Mouse (Mus musculus) embryonic facial prominence, embryonic 11.5 days (tissue): ENCODE results near the gene Olfr12. TPM values are rescaled to one million over a fixed set of nuclear protein-coding genes. Genes with fewer than 3 reads are reported as not detected.

Experiments
- ATAC-seq: fragments of 200-750 bp; cut with Nextera tagmentation; replicated peaks from 2 replicates; pipeline ENCODE4 v1.8.0; 2017; ENCODE audit warnings: low read depth; ENCODE audit not compliant: insufficient number of reproducible peaks, low FRiP score, low TSS enrichment
- DNase-seq: peaks from one replicate; pipeline ENCODE4 v3.0.0-alpha.2; 2015; ENCODE audit warnings: low spot score
- H3K27ac ChIP-seq: fragments of 300-500 bp; sonication (generic); replicated peaks from 2 replicates; pipeline ENCODE4 v1.5.1; 2014; ENCODE audit warnings: mild to moderate bottlenecking, low read depth, low read length, control low read depth
- H3K27me3 ChIP-seq: fragments of 300-500 bp; sonication (generic); 2 replicates; pipeline ENCODE4 v1.6.1; 2014; ENCODE audit warnings: mild to moderate bottlenecking, low read length, moderate library complexity, mixed read lengths; ENCODE audit not compliant: control insufficient read depth, insufficient read depth
- H3K36me3 ChIP-seq: fragments of 300-500 bp; sonication (generic); replicated peaks from 2 replicates; pipeline ENCODE4 v1.6.1; 2014; ENCODE audit warnings: low read depth, mild to moderate bottlenecking, low read length, moderate library complexity, mixed read lengths; ENCODE audit not compliant: control insufficient read depth, insufficient read depth
- H3K4me1 ChIP-seq: fragments of 300-500 bp; sonication (generic); 2 replicates; pipeline ENCODE4 v1.6.1; 2014; ENCODE audit warnings: low read length, mixed read lengths; ENCODE audit not compliant: control insufficient read depth, insufficient read depth
- H3K4me2 ChIP-seq: fragments of 300-500 bp; sonication (generic); 2 replicates; pipeline ENCODE4 v1.6.1; 2014; ENCODE audit warnings: low read depth, mild to moderate bottlenecking, control low read depth, low read length, moderate library complexity
- H3K4me3 ChIP-seq: fragments of 300-500 bp; sonication (generic); 2 replicates; pipeline ENCODE4 v1.5.1; 2014; ENCODE audit warnings: low read depth, low read length, control low read depth
- H3K9ac ChIP-seq: fragments of 300-500 bp; sonication (generic); replicated peaks from 2 replicates; pipeline ENCODE4 v1.6.1; 2014; ENCODE audit warnings: mild to moderate bottlenecking, control low read depth, low read length
- H3K9me3 ChIP-seq: fragments of 300-500 bp; sonication (generic); replicated peaks from 2 replicates; pipeline ENCODE4 v1.6.1; 2016; ENCODE audit warnings: mild to moderate bottlenecking, low read length, inconsistent platforms, mixed read lengths; ENCODE audit not compliant: control insufficient read depth
- WGBS: fragments of 180-500 bp; shearing (Covaris S2); extraction: QIAGEN DNeasy Blood & Tissue Kit; methylation state at CpG from one replicate; pipeline ENCODE4 v1.1.7; 2014; 5-methylcytosine and 5-hydroxymethylcytosine counted together
- polyA plus RNA-seq: library from polyadenylated mRNA; unstranded; fragments of >200 nt; fragmentation: Nextera tagmentation; extraction: Ambion mirVana; gene quantifications from 2 replicates; pipeline ENCODE4 v1.2.1, GENCODE M21; 2014

The Olfr12 gene
- polyA plus RNA-seq, 1 experiment from 2014 or later = not detected

GRCm38 (mm10) chr1:92634569-92634968 is 17.0 kb downstream of the Olfr12 start:
- Histone ChIP-seq H3K27ac (no peak overlapping the region), H3K36me3 (no peaks in the 10 kb centered on the region; the same call in 1 of the 2 replicates), H3K4me2 (no peak overlapping the region), H3K4me3 (no peak overlapping the region), H3K27me3 (no peaks in the 10 kb centered on the region), H3K9ac (no peak overlapping the region), H3K4me1 (no peaks in the 10 kb centered on the region), H3K9me3 (no peaks in the 10 kb centered on the region)
- WGBS = 65% methylated on average over 1 of the region's 1 CpGs
- ATAC-seq (peak; percentile 17; the same call in 1 of the 2 replicates), DNase-seq (no peak)

- Histone ChIP-seq H3K4me3 (no peak overlapping the region), H3K4me2 (no peak overlapping the region), H3K36me3 (no peaks in the 10 kb centered on the region; the same call in 1 of the 2 replicates), H3K27me3 (no peaks in the 10 kb centered on the region), H3K9me3 (no peaks in the 10 kb centered on the region), H3K27ac (no peak overlapping the region; the same call in 1 of the 2 replicates), H3K9ac (no peak overlapping the region), H3K4me1 (no peaks in the 10 kb centered on the region)
- ATAC-seq = peak; percentile 62; the same call in 1 of the 2 replicates
- 48% methylated on average over 4 of the region's 4 CpGs for WGBS
- no peak for DNase-seq
Measured at GRCm38 (mm10) chr1:92634976-92635599, 17.5 kb downstream of the Olfr12 start.

GRCm38 (mm10) chr1:92636015-92636414 is 18.4 kb downstream of the Olfr12 start:
- 90% methylated on average over 8 of the region's 8 CpGs for WGBS
- Histone ChIP-seq H3K9me3 (no peaks in the 10 kb centered on the region), H3K4me3 (no peak overlapping the region), H3K27ac (no peak overlapping the region), H3K4me2 (no peak overlapping the region), H3K27me3 (no peaks in the 10 kb centered on the region), H3K4me1 (no peaks in the 10 kb centered on the region; the same call in 1 of the 2 replicates), H3K9ac (no peak overlapping the region), H3K36me3 (no peaks in the 10 kb centered on the region; the same call in 1 of the 2 replicates)
- DNase-seq (no peak), ATAC-seq (no peak)

GRCm38 (mm10) chr1:92636676-92637075 is 19.1 kb downstream of the Olfr12 start:
- no peak for DNase-seq
- Histone ChIP-seq H3K27me3 (no peaks in the 10 kb centered on the region), H3K9ac (no peak overlapping the region), H3K4me3 (no peak overlapping the region), H3K4me2 (no peak overlapping the region), H3K4me1 (no peaks in the 10 kb centered on the region; the same call in 1 of the 2 replicates), H3K36me3 (no peaks in the 10 kb centered on the region; the same call in 1 of the 2 replicates), H3K9me3 (no peaks in the 10 kb centered on the region), H3K27ac (no peak overlapping the region)
- WGBS = 94% methylated on average over 11 of the region's 11 CpGs
- ATAC-seq = no peak

GRCm38 (mm10) chr1:92637501-92638172 is 20.0 kb downstream of the Olfr12 start:
- whole genome bisulfite sequencing = 94% methylated on average over 15 of the region's 15 CpGs
- H3K27me3 ChIP-seq = no peaks in the 10 kb centered on the region
- no peak overlapping the region for H3K9ac ChIP-seq
- no peak overlapping the region for H3K4me2 ChIP-seq
- H3K4me3 ChIP-seq = no peak overlapping the region
- DNase-seq = no peak
- H3K9me3 ChIP-seq = no peaks in the 10 kb centered on the region
- H3K36me3 ChIP-seq = no peaks in the 10 kb centered on the region; the same call in 1 of the 2 replicates
- ATAC-seq = no peak
- no peak overlapping the region for H3K27ac ChIP-seq
- no peaks in the 10 kb centered on the region; the same call in 1 of the 2 replicates for H3K4me1 ChIP-seq

- H3K4me1 ChIP-seq = no peaks in the 10 kb centered on the region; the same call in 1 of the 2 replicates
- ATAC-seq (no peak), DNase-seq (no peak)
- 90% methylated on average over 3 of the region's 3 CpGs for WGBS
- H3K27me3 ChIP-seq = no peaks in the 10 kb centered on the region
- H3K4me2 ChIP-seq = no peak overlapping the region
- H3K4me3 ChIP-seq = no peak overlapping the region
- H3K9me3 ChIP-seq = no peaks in the 10 kb centered on the region
- no peaks in the 10 kb centered on the region; the same call in 1 of the 2 replicates for H3K36me3 ChIP-seq
- H3K27ac ChIP-seq = no peak overlapping the region
- H3K9ac ChIP-seq = no peak overlapping the region
Measured at GRCm38 (mm10) chr1:92638181-92638580, 20.6 kb downstream of the Olfr12 start.

GRCm38 (mm10) chr1:92638736-92639135 is 21.1 kb downstream of the Olfr12 start:
- no peak overlapping the region for H3K4me2 ChIP-seq
- no peak overlapping the region for H3K9ac ChIP-seq
- no peak overlapping the region for H3K27ac ChIP-seq
- no peaks in the 10 kb centered on the region for H3K27me3 ChIP-seq
- H3K4me3 ChIP-seq = no peak overlapping the region
- no peaks in the 10 kb centered on the region; the same call in 1 of the 2 replicates for H3K36me3 ChIP-seq
- ATAC-seq = no peak
- WGBS = 94% methylated on average over 4 of the region's 4 CpGs
- no peaks in the 10 kb centered on the region for H3K9me3 ChIP-seq
- H3K4me1 ChIP-seq = no peaks in the 10 kb centered on the region; the same call in 1 of the 2 replicates
- DNase-seq = no peak

GRCm38 (mm10) chr1:92640393-92640792 is 22.8 kb downstream of the Olfr12 start:
- Histone ChIP-seq H3K36me3 (no peaks in the 10 kb centered on the region; the same call in 1 of the 2 replicates), H3K9me3 (no peaks in the 10 kb centered on the region), H3K27me3 (no peaks in the 10 kb centered on the region), H3K4me2 (peak overlapping the region; percentile 92; the same call in 1 of the 2 replicates), H3K4me1 (no peaks in the 10 kb centered on the region; the same call in 1 of the 2 replicates), H3K9ac (no peak overlapping the region), H3K27ac (no peak overlapping the region), H3K4me3 (peak overlapping the region; percentile 82)
- 90% methylated on average over 6 of the region's 6 CpGs for WGBS
- DNase-seq = no peak
- ATAC-seq = no peak
